Mouse (Mus musculus): ENCODE measurements around the gene 1700006A11Rik.

DNA sequence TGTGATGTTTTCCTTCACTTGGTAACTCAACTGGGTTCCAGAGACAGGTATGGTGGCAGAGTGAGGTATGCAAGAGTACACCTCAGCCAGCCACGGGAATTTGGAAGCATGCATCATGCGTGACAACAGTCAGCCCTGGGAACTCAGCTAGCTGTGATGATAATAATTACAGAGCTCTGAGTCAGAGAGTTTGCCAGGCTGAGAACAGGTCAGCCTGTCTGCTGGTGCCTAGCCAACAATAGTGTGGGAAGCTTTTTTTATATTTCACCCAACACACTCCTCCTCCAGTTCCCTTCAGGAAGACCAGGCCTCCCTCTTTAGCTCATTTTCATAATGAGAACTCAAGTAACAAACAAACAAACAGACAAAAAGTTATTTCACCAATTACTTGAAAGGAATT lies 53.8 kb downstream of the 1700006A11Rik start:
- TF ChIP-seq EP300 (optimal IDR thresholded peaks at IDR 0.05) (no peak), CTCF (IDR thresholded peaks at IDR 0.05; ENCODE audit: low read depth) (no peak)

Measured in stomach, postnatal 0 days (tissue).